Mouse (Mus musculus): Measurements from ENCODE around the gene Akt1s1. TPM values are rescaled to one million over a fixed set of nuclear protein-coding genes. Genes with fewer than 3 reads are reported as not detected.
A peak's percentile ranks its signal among the peaks of the same experiment; 100 is the strongest.

Gene Akt1s1
- polyA plus RNA-seq, 1 experiment: 84.2 TPM

DNA sequence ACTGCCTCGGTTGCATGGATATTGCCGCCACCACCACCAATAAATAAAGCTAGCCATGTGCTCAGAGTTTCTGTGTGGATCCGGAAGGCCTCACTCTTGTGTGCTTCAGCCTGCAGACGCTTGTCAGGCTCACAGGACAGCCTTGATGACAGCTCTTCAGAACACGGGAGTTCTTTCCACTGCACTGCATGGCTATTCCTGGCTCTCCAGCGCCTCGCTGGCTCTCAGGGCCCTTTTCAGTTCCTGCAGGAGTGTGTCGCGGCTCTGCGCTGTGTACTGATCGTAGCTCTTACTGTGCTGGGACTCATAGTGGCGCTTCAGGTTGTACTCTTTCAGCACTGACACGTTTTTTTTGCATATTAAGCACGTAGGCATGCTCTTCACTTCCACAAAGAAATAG, 29.0 kb downstream of the Akt1s1 start:
- H3K27ac ChIP-seq (ENCODE audit: insufficient read depth, low read length): no peak overlapping the region
- no peak for TF ChIP-seq POLR2A (IDR thresholded peaks at IDR 0.05; ENCODE audit: low read depth, low read length)
- no peak for TF ChIP-seq CTCF (IDR thresholded peaks at IDR 0.05; ENCODE audit: borderline replicate concordance, insufficient read depth, low read length)
- no peaks in the 10 kb centered on the region for H3K4me1 ChIP-seq (ENCODE audit: control insufficient read depth, insufficient read depth, low read length)
- H3K4me3 ChIP-seq (ENCODE audit: insufficient read depth, low read length): no peak overlapping the region

DNA sequence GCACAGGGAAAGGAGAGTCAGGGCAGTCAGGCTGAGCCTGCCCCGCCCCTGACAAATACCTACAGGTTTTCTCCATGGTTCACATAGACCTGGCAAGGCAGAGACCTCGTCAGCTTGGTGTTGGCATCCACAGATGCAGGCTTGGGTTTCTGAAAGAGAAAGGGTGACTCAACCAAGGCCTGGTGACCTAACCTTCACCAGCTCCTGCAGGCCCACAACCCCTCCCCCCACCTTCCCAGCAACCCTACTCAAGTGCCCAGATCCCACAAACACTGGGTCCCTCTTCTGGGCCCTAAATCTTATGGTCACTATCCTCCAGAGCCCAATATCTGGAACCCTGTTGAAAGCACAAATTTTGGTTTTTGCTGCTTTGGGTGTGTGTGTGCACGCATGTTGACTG, 34.2 kb downstream of the Akt1s1 start:
- Histone ChIP-seq H3K4me1 (ENCODE audit: control insufficient read depth, insufficient read depth, low read length) (no peaks in the 10 kb centered on the region), H3K4me3 (ENCODE audit: insufficient read depth, low read length) (no peak overlapping the region), H3K27ac (ENCODE audit: insufficient read depth, low read length) (no peak overlapping the region)
- no peak for TF ChIP-seq CTCF (IDR thresholded peaks at IDR 0.05; ENCODE audit: borderline replicate concordance, insufficient read depth, low read length)
- no peak for TF ChIP-seq POLR2A (IDR thresholded peaks at IDR 0.05; ENCODE audit: low read depth, low read length)

DNA sequence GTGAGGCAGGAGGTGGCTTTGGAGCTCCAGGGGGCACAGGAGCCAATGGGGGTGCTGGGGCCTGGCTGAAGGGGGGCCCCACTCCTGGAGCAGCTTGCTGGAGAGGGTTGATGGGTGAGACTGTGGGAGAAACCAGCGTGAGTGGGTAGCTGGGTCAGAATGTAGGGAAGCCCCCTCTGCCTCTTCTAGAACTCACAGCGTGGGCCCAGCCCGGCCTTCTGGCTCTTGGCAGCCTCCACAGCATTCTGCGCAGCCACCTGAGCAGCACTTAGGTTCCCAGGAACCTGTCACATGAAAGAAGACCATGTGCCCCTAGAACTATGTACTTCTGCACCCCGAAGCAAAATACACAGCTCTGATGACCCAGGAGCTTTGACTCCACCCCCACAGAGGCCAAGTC, 35.8 kb downstream of the Akt1s1 start:
- H3K4me3 ChIP-seq (ENCODE audit: insufficient read depth, low read length): no peak overlapping the region
- H3K4me1 ChIP-seq (ENCODE audit: control insufficient read depth, insufficient read depth, low read length): no peaks in the 10 kb centered on the region
- no peak for TF ChIP-seq POLR2A (IDR thresholded peaks at IDR 0.05; ENCODE audit: low read depth, low read length)
- TF ChIP-seq CTCF (IDR thresholded peaks at IDR 0.05; ENCODE audit: borderline replicate concordance, insufficient read depth, low read length): no peak

DNA sequence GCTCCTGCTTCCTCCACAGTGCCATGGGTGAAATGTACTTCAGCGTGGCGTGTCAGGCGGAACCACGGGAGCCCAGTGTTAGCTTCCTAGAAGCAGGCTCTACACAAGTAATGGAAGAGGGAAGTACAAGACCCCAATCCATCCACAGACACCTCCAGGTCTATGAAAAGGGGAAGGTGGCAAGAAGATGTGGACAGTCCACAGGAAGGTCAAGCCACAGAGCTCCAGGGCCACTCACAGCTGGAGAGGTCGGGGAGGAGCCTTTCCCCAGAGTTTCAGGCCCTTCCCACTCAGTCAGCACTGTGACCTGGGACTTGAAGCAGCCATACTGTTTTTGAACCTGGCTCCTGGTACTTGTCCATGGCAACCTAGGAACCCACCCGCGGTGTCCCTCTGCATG, 38.2 kb downstream of the Akt1s1 start:
- TF ChIP-seq CTCF (IDR thresholded peaks at IDR 0.05; ENCODE audit: borderline replicate concordance, insufficient read depth, low read length): no peak
- TF ChIP-seq POLR2A (IDR thresholded peaks at IDR 0.05; ENCODE audit: low read depth, low read length): no peak
- no peak overlapping the region for H3K27ac ChIP-seq (ENCODE audit: insufficient read depth, low read length)
- no peak overlapping the region for H3K4me3 ChIP-seq (ENCODE audit: insufficient read depth, low read length)
- 0 out of 2 replicates have a peak, but pooled peaks cover 3% of the 10 kb centered on the region for H3K4me1 ChIP-seq (ENCODE audit: control insufficient read depth, insufficient read depth, low read length)

More for the DNA sequence above, 35.8 kb downstream of the Akt1s1 start:
- no peak overlapping the region for H3K27ac ChIP-seq (ENCODE audit: insufficient read depth, low read length)

DNA sequence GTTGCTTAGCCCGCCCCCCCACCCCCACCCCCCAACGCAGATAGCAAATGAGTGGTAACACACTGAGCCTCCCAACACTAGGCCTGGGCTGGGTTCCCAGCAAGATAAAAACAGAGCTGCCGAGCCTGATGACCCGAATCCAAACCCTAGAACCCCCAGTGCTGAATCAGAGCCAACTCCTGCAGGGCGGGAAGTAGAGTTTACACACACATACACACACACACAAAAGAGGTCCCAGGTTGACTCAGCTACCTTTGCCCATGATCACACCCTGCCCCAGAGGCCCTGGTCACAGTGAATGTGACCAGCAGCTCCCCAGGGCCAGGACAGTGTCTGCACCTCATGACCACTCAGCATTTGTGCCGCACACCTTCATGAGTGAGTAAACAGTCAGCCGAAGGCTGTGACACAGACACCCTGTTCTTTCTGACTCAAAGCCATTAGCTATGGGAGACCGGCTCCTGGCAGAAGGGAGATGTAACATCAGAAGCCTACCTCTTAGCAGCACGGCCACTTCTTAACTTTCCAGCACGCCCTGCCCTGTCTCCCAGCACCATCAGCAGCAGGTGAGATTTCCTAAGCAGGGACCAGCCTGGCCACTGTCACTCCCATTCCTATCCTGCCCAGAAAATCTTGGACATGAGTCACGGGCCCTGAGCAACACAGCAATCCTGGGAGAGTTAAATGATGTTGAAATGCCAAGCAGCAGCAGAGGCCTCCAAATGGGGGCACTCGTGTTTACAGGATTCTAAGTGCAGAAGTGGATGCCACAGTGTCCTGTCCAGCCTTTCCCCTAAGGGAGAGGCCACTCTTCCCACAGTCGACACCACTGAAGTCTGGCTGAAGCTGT, 39.7 kb downstream of the Akt1s1 start:
- Histone ChIP-seq H3K4me1 (ENCODE audit: control insufficient read depth, insufficient read depth, low read length) (0 out of 2 replicates have a peak, but pooled peaks cover 3% of the 10 kb centered on the region), H3K4me3 (ENCODE audit: insufficient read depth, low read length) (no peak overlapping the region), H3K27ac (ENCODE audit: insufficient read depth, low read length) (no peak overlapping the region)
- 0 out of 2 replicates have a peak, but pooled peaks have one; percentile 5 for TF ChIP-seq POLR2A (IDR thresholded peaks at IDR 0.05; ENCODE audit: low read depth, low read length)
- no peak for TF ChIP-seq CTCF (IDR thresholded peaks at IDR 0.05; ENCODE audit: borderline replicate concordance, insufficient read depth, low read length)

DNA sequence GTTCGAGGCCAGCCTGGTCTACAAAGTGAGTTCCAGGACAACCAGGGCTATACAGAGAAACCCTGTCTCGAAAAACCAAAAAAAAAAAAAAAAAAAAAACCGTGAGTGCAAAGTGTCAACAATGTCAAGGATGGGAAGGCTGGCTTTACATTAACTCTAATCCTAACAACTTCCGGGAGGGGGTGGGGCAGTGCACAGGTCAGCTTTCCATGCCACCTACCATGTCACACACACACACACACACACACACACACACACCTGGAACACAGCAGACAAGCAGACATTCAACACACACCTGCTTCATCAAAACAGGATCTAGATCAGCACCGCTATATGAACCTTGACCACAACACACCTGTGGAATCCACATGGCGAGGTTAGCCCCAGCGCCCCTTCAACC, 41.4 kb downstream of the Akt1s1 start:
- H3K4me1 ChIP-seq (ENCODE audit: control insufficient read depth, insufficient read depth, low read length): 0 out of 2 replicates have a peak, but pooled peaks cover 3% of the 10 kb centered on the region
- H3K4me3 ChIP-seq (ENCODE audit: insufficient read depth, low read length): no peak overlapping the region
- H3K27ac ChIP-seq (ENCODE audit: insufficient read depth, low read length): no peak overlapping the region
- TF ChIP-seq CTCF (IDR thresholded peaks at IDR 0.05; ENCODE audit: borderline replicate concordance, insufficient read depth, low read length) (no peak), POLR2A (IDR thresholded peaks at IDR 0.05; ENCODE audit: low read depth, low read length) (no peak)

DNA sequence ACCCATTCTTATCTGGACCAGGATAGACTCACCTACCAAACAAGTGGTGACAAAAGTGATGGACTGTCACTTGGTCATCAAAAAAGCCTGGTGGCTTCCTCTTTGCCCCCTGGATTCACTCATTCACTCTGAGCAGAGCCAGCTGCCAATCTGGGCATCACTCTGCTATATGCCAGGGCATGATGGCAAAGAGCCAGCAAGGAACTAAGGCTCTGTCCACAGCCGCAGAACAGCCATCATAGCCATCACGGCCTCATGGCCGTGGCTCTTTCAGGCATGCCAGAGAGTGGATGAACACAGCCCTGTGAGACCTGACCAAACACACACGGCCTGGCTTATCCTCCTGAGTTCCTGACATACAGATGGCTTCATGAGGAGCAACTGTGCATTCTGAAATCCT, 41.9 kb downstream of the Akt1s1 start:
- Histone ChIP-seq H3K27ac (ENCODE audit: insufficient read depth, low read length) (no peak overlapping the region), H3K4me1 (ENCODE audit: control insufficient read depth, insufficient read depth, low read length) (peaks cover 6% of the 10 kb centered on the region; the same call in 1 of the 2 replicates), H3K4me3 (ENCODE audit: insufficient read depth, low read length) (no peak overlapping the region)
- TF ChIP-seq POLR2A (IDR thresholded peaks at IDR 0.05; ENCODE audit: low read depth, low read length) (no peak), CTCF (IDR thresholded peaks at IDR 0.05; ENCODE audit: borderline replicate concordance, insufficient read depth, low read length) (no peak)

DNA sequence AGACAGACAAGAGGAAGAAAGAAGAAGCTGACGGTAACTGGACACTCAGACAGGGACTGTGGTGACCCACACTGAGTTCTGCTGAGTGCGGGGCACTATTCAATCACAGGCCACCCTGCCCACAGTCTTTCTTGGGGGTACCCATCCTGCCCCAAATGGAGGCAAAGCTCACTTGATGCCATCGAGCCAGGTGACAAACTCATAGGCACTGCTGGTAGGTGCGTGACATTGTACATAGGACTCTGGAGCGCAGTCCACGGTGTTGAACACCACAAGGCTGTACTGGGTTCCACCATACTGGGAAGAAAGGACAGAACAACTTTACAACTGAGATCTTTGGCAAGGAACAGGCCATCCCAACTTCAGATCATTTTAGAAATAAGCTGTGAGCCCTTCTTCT, 42.8 kb downstream of the Akt1s1 start:
- peak overlapping the region; percentile 92 for H3K4me3 ChIP-seq (ENCODE audit: insufficient read depth, low read length)
- peaks cover 6% of the 10 kb centered on the region; the same call in 1 of the 2 replicates for H3K4me1 ChIP-seq (ENCODE audit: control insufficient read depth, insufficient read depth, low read length)
- H3K27ac ChIP-seq (ENCODE audit: insufficient read depth, low read length): peak overlapping the region; percentile 95; the same call in 1 of the 2 replicates
- no peak for TF ChIP-seq CTCF (IDR thresholded peaks at IDR 0.05; ENCODE audit: borderline replicate concordance, insufficient read depth, low read length)
- no peak for TF ChIP-seq POLR2A (IDR thresholded peaks at IDR 0.05; ENCODE audit: low read depth, low read length)

DNA sequence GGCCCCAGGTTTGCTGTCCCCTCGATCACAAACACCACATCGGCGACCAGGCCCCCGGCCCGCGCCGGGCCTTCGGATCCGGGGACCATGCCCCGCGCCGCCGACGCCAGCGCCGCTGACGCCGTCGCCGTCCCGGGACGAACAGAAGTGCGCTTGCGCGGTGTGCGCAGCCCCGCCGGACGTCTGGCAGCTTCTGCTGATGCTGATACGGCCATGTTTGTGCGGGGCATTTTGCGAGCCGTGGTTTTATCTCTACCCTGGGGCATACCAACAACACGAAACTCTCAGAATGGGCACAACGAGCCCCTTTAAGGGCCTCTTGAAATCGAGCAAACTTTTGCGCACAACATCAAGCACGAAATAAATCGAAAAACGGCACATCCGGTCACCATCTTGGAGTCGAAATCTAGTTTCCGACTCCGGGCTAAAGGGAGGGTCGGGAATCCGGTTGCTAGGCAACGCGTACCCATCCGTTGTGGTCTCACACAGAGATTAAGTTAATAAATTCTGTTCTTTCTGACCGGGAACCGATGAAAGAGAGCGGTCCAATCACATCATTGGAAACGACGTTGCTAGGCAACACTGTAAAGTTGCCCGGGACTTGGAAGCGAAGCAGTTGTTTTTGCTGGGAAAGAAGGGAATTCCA, 43.6 kb downstream of the Akt1s1 start, which contains the start of gene Med25:
Med25 (minus strand) TSS at position 437 of the 646 bp plus-strand sequence.
- Histone ChIP-seq H3K27ac (ENCODE audit: insufficient read depth, low read length) (peak within 1 kb of the TSS; percentile 95), H3K4me3 (ENCODE audit: insufficient read depth, low read length) (peak within 1 kb of the TSS; percentile 92), H3K4me1 (ENCODE audit: control insufficient read depth, insufficient read depth, low read length) (peaks cover 6% of the 10 kb centered on the region; the same call in 1 of the 2 replicates)
- TF ChIP-seq CTCF (IDR thresholded peaks at IDR 0.05; ENCODE audit: borderline replicate concordance, insufficient read depth, low read length): no peak
- peak; percentile 74 for TF ChIP-seq POLR2A (IDR thresholded peaks at IDR 0.05; ENCODE audit: low read depth, low read length)

All from embryonic fibroblast, embryonic 13.5 days (primary cell).